Mouse (Mus musculus) liver, adult 2 months (tissue): Measurements from ENCODE around the gene Plce1. TPM values are rescaled to one million over a fixed set of nuclear protein-coding genes. Genes with fewer than 3 reads are reported as not detected.

Experiments used
- DNase-seq: peaks from one replicate; pipeline ENCODE4 v3.0.0-alpha.2; 2011; ENCODE audit warnings: low read depth, low spot score; ENCODE audit errors: extremely low read depth
- H3K27ac ChIP-seq: fragments of 200-500 bp; replicated peaks from 2 replicates; pipeline ENCODE4 v1.5.1; 2012; ENCODE audit warnings: low read depth, mild to moderate bottlenecking, control low read depth, inconsistent platforms, low read length; ENCODE audit not compliant: insufficient read depth
- H3K27me3 ChIP-seq: fragments of 200-500 bp; 2 replicates; pipeline ENCODE4 v1.6.1; 2012; ENCODE audit warnings: mild to moderate bottlenecking, moderate library complexity, low read length, inconsistent platforms; ENCODE audit not compliant: control insufficient read depth, insufficient read depth
- H3K36me3 ChIP-seq: fragments of 200-500 bp; 2 replicates; pipeline ENCODE4 v1.6.1; 2012; ENCODE audit warnings: low read length, inconsistent platforms; ENCODE audit not compliant: control insufficient read depth, insufficient read depth
- H3K4me1 ChIP-seq: fragments of 200-500 bp; 2 replicates; pipeline ENCODE4 v1.6.1; 2011; ENCODE audit warnings: low read length; ENCODE audit not compliant: control insufficient read depth, insufficient read depth
- H3K4me3 ChIP-seq: fragments of 200-500 bp; 2 replicates; pipeline ENCODE4 v1.5.1; 2011; ENCODE audit warnings: low read depth, mild to moderate bottlenecking, control low read depth, low read length, moderate library complexity; ENCODE audit not compliant: insufficient read depth
- H3K79me2 ChIP-seq: fragments of 200-500 bp; 2 replicates; pipeline ENCODE4 v1.6.1; 2012; ENCODE audit warnings: inconsistent platforms, mild to moderate bottlenecking, low read length, moderate library complexity; ENCODE audit not compliant: control insufficient read depth, insufficient read depth
- H3K9ac ChIP-seq: fragments of 200-500 bp; 2 replicates; pipeline ENCODE4 v1.6.1; 2012; ENCODE audit warnings: low read depth, mild to moderate bottlenecking, control low read depth, inconsistent platforms, low read length
- CTCF ChIP-seq: fragments of 200-500 bp; IDR thresholded peaks from 2 replicates; pipeline ENCODE4 v1.5.1; 2011; ENCODE audit warnings: low read depth, low read length, control low read depth
- POLR2A ChIP-seq: fragments of 200-500 bp; IDR thresholded peaks from 2 replicates; pipeline ENCODE4 v1.6.1; 2011; ENCODE audit warnings: low read length, control low read depth; ENCODE audit not compliant: insufficient read depth; ENCODE audit errors: extremely low read depth
- WGBS: fragments of 180-500 bp; shearing (Covaris S2); methylation state at CpG from one replicate; pipeline ENCODE4 v1.1.7; 2018; 5-methylcytosine and 5-hydroxymethylcytosine counted together
- polyA plus RNA-seq: library from polyadenylated mRNA; depleted of rRNA; stranded (reverse); fragments of >200 nt; gene quantifications from 2 replicates; pipeline ENCODE4 v1.2.3, GENCODE M21; 2012
- total RNA-seq: library from RNA; depleted of rRNA; stranded (reverse); fragments of >200 nt; gene quantifications from 2 replicates; pipeline ENCODE4 v1.2.3, GENCODE M21; 2014

Gene Plce1
- total and polyA plus RNA-seq, 2 experiments = 1.9 to 8.6 TPM

DNA sequence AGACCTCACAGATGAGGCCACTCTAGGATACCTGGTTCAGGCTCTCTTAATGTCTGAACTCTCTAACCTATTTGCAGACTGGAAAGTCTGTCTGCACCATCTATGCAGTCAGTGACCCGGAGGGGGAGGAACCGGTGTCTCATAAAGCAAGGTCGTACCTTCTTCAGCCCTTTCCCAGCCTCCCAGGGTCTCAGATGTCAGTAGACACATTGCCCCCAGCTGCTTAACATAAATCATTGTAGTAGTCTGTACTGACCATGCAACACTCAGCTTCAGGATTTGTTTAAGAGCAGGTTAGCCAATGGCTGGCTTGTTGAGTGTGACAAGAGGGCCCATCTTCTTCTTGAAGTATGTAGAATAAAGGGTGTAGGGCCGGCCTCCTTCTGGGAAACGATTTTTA is 2.6 kb upstream of the Plce1 start:
- Histone ChIP-seq H3K79me2 (no peaks in the 10 kb centered on the region), H3K9ac (no peak overlapping the region), H3K27ac (no peak overlapping the region), H3K36me3 (no peaks in the 10 kb centered on the region), H3K27me3 (no peaks in the 10 kb centered on the region), H3K4me1 (peaks cover 6% of the 10 kb centered on the region), H3K4me3 (no peak overlapping the region)
- WGBS = 79% methylated on average over 5 of the region's 5 CpGs
- DNase-seq = no peak
- no peak for TF ChIP-seq POLR2A
- TF ChIP-seq CTCF = no peak

- no peak overlapping the region for H3K4me3 ChIP-seq
- H3K79me2 ChIP-seq = no peaks in the 10 kb centered on the region
- H3K27ac ChIP-seq = no peak overlapping the region
- TF ChIP-seq POLR2A (no peak), CTCF (no peak)
- H3K9ac ChIP-seq = no peak overlapping the region
- peaks cover 6% of the 10 kb centered on the region for H3K4me1 ChIP-seq
- no peaks in the 10 kb centered on the region for H3K36me3 ChIP-seq
- H3K27me3 ChIP-seq = no peaks in the 10 kb centered on the region
- WGBS = 61% methylated on average over 7 of the region's 7 CpGs
- DNase-seq = no peak
Measured at GRCm38 (mm10) chr19:38478948-38479347, 2.0 kb upstream of the Plce1 start.

- Histone ChIP-seq H3K4me1 (peaks cover 6% of the 10 kb centered on the region), H3K36me3 (no peaks in the 10 kb centered on the region), H3K9ac (no peak overlapping the region), H3K27ac (no peak overlapping the region), H3K27me3 (no peaks in the 10 kb centered on the region), H3K79me2 (no peaks in the 10 kb centered on the region), H3K4me3 (no peak overlapping the region)
- 78% methylated on average over 5 of the region's 5 CpGs for WGBS
- TF ChIP-seq CTCF (no peak), POLR2A (no peak)
- DNase-seq = no peak
Measured at GRCm38 (mm10) chr19:38479473-38479872, 1.4 kb upstream of the Plce1 start.

DNA sequence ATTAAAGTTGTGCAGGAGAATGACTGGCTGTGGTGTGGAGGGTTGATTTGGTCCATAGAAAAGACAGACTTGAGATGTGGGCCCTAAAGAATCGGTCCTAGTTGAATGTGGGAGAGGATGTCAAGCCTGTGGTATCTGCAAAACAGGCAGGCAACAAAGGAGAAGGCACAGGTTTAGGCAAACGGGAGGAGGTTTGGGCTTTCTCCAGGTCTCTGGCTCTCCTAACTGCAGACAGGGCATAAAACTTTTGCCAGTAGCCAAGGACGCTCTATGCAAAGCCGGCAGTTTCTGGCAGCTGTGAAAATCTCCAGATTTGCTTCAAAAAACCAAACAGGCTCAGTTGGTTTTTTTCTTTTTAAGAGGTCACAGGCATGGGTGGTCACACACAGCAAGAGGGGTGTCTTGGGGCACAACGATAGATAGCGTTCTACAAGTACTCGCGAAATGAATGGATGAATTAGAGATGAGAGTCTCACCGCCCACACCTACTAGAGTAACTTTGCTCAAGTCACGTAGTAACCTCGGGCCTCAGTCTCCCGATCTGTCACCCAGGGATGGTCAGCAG is 671 bp upstream of the Plce1 start:
- TF ChIP-seq POLR2A (no peak), CTCF (no peak)
- DNase-seq = no peak
- Histone ChIP-seq H3K79me2 (no peaks in the 10 kb centered on the region), H3K27ac (no peak overlapping the region), H3K9ac (no peak overlapping the region), H3K4me3 (peak overlapping the region; percentile 60; the same call in 1 of the 2 replicates), H3K36me3 (no peaks in the 10 kb centered on the region), H3K27me3 (no peaks in the 10 kb centered on the region), H3K4me1 (peaks cover 6% of the 10 kb centered on the region)
- 16% methylated on average over 12 of the region's 12 CpGs for WGBS

DNA sequence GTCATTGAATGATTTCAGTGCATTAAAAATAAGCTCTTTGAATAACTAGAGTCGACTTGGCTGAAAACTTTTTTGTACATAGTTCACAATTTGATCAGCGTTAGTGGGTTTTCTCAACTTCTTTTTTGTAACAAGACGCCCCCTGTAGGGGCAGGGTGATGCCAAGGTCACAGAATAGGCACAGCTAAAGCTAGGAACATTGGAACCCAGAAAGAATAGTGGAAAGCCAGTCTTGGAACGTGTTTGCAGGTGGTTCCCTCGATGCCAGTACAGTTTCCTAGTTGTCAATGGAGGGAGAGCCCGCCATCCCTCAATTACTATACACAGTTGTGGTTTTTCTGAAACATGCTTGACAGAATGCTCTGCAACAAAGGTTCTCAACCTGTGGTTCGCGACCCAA is 997 bp downstream of the Plce1 start:
- WGBS = 36% methylated on average over 8 of the region's 8 CpGs
- Histone ChIP-seq H3K4me1 (peaks cover 6% of the 10 kb centered on the region), H3K79me2 (peaks cover 4% of the 10 kb centered on the region; the same call in 1 of the 2 replicates), H3K9ac (no peak overlapping the region), H3K36me3 (no peaks in the 10 kb centered on the region), H3K27me3 (no peaks in the 10 kb centered on the region), H3K4me3 (no peak overlapping the region), H3K27ac (no peak overlapping the region)
- TF ChIP-seq POLR2A (no peak), CTCF (no peak)
- no peak for DNase-seq

- peaks cover 4% of the 10 kb centered on the region; the same call in 1 of the 2 replicates for H3K79me2 ChIP-seq
- DNase-seq = no peak
- no peaks in the 10 kb centered on the region for H3K36me3 ChIP-seq
- TF ChIP-seq POLR2A = no peak
- TF ChIP-seq CTCF = no peak
- H3K4me1 ChIP-seq = peaks cover 7% of the 10 kb centered on the region
- H3K4me3 ChIP-seq = no peak overlapping the region
- H3K9ac ChIP-seq = no peak overlapping the region
- no peak overlapping the region for H3K27ac ChIP-seq
- no peaks in the 10 kb centered on the region for H3K27me3 ChIP-seq
- WGBS = 56% methylated on average over 19 of the region's 19 CpGs
Measured at GRCm38 (mm10) chr19:38482406-38483181, 1.7 kb downstream of the Plce1 start.
